Mouse (Mus musculus): ENCODE results near the gene S1pr2. TPM values are rescaled to one million over a fixed set of nuclear protein-coding genes. Genes with fewer than 3 reads are reported as not detected.
"Not testable (repeated sequence)": the region's sequence is repeated elsewhere in the genome, so short reads cannot be mapped to it uniquely, and the experiment has no call there.

The S1pr2 gene
- total RNA-seq (2021) = 1 to 10 TPM; 5.4 to 6.9 TPM
- long read RNA-seq, experiment 1, full-length matches to known transcripts = 9 of 11 reads
- long read RNA-seq, experiment 1, partial matches to known transcripts = 0 of 11 reads
- long read RNA-seq, experiment 1, other reads (novel, unspliced or antisense) = 2 of 11 reads
- long read RNA-seq, experiment 2, full-length matches to known transcripts = 18 of 19 reads
- long read RNA-seq, experiment 2, partial matches to known transcripts = 0 of 19 reads
- long read RNA-seq, experiment 2, other reads (novel, unspliced or antisense) = 1 of 19 reads

DNA sequence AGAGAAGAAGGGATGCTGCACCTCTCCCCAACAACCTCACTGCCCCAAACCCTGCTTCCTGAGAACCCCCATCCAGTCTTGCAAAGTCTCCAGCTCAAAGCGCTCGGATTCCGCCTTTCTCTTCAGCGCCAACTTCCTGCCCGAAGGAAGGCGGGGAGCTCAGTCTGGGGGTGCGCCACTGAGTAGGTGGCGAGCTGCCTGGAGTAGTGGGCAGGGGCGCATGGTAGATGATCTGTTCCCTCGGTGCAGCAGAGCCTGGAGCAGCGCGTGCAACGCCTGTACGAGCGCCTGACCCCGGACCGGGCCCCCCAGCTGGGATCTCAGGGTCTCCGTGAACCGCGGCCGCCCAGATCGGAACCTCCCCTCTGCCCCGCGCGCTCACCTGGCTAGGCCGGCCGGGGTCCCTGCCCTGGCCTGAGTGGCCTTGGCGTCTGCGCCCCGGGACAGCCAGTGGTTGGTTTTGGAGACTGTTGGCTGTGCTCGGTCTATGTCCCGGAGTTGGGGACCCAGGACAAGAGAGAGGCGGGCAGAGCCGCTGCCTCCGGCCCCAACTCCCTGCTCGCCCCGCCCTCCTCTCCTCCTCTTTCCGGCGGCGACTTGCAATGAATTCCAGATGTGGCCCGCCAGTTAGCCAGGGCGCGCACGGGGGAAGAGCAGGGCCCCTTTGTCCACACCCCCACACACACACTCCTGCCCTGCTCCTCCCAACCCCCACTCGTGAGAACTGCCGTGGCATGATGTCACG is at the start of gene S1pr2:
TSS of gene S1pr2 (minus strand) at position 566 of the 745 bp plus-strand sequence.
- DNase-seq = peak; percentile 88
- intact Hi-C loops (cut with DNase I) = no loop called here

DNA sequence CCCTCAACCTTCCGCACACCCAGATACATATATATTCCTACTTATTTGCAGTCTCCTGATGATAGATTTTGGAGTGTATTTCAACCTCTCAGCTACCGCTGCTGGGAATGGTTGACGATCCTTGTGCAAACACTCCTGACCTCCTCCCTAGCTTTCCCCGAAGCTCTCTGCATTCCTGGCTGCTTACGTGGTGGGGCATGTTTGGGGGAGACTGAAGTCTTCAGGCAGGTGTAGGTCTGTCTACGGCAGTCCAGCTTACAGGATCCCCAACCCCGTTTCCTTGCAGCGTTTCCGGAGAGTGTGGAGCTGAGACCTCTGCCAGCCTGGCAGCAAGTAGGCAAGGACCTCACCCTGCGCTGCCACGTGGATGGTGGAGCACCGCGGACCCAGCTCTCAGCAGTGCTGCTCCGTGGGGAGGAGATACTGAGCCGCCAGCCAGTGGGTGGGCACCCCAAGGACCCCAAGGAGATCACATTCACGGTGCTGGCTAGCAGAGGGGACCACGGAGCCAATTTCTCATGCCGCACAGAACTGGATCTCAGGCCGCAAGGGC is 48.8 kb upstream of the S1pr2 start:
- intact Hi-C loops (cut with DNase I) = no loop called here
- DNase-seq = no peak

GRCm38 (mm10) chr9:21022726-21023125 is 46.1 kb upstream of the S1pr2 start:
- intact Hi-C loops (cut with DNase I) = no loop called here
- no peak for DNase-seq

- intact Hi-C loops (cut with DNase I) = no loop called here
- DNase-seq = no peak
These were observed 45.7 kb upstream of the S1pr2 start for GRCm38 (mm10) chr9:21022288-21022687.

DNA sequence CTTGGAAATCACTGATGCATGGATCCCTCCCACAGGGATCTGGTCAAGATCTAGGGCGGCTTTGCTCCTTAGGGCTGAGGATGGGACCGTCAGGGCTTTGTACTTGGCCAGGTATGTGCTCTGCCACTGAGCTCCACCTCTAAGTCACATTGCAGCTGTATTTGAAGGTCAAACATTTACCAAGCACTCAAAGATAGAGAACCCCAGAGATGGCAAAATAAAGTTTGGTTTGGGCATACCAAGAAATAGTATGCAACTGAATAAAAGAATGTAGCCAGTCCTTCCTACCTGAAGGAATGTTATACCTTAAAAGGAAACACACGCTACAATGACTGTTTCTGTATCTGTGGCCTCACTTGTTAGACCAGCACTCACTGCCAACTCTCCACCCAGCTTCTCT is 44.8 kb upstream of the S1pr2 start:
- no peak for DNase-seq
- intact Hi-C loops (cut with DNase I) = no loop called here

DNA sequence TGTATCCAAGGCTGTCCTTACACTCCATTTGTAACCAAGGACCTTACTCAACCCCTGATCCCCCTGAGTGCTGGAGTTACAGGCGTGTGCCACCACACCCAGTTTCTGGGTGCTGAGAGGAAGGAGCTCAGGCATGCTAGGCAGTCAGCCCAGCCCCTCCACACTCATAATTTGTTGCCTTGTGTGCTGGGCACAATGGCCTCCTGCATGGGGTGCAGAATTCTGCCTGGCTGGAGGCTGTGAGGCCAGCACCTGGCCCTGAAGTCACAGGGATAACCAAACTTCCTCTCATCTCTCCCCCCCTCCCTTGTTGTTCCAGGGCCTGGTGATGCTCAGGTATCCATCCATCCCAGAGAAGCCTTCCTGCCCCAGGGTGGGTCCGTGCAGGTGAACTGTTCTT is 42.0 kb upstream of the S1pr2 start:
- intact Hi-C loops (cut with DNase I) = no loop called here
- DNase-seq = no peak

GRCm38 (mm10) chr9:21017177-21017575 is 40.6 kb upstream of the S1pr2 start:
- intact Hi-C loops (cut with DNase I) = no loop called here
- no peak for DNase-seq

DNA sequence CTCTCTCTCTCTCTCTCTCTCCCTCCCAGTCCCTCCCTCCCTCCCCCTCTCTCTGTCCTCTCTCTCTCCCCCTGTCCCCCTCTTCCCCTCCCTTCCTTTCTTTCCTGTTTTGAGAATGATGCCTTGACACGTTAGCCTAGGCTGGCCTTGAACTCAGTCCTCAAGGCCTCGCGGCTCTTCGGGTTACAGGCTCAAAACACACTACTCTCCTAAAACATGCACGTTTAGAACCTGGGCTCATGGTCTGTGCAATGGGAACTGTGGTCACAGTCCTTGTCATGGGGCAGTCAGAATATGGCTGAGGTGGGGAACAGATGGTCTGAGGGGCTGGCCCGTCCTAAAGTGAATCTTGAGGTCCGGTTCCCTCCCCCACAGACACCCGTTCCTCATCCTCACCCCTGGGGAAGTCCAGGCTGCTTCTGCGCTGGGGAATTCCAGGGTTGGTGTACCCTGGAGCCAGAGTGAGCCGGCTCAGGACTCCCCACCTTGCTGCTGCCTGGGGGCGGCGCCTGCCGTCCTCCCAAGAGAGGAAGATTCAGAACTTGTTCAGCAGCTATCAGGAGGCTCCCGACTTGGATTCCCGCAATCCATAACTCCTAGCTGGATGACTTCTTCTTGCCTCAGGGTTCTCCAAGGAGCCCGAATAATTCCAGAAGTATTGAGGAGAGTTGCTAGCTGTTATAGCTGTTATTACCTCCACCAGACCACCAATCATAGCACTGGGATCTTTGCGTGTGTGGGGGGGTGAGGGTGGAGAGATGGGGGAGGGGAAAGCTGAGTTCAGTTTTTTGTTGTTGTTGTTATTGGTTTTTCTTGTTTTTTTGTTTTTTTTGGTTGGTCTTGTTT is 40.0 kb upstream of the S1pr2 start:
- DNase-seq = peak in 1 of 2 experiments; percentile 27
- intact Hi-C loops (cut with DNase I) = no loop called here

- peak; percentile 73 for DNase-seq
- intact Hi-C loops (cut with DNase I) = no loop called here
These were observed 39.1 kb upstream of the S1pr2 start, which contains the start of gene Icam1 for GRCm38 (mm10) chr9:21015571-21016130. Gene Icam1 (plus strand): TSS chr9:21015985.

GRCm38 (mm10) chr9:21014691-21015570 is 38.4 kb upstream of the S1pr2 start:
- intact Hi-C loops (cut with DNase I) = no loop called here
- DNase-seq = peak; percentile 64 to 71

GRCm38 (mm10) chr9:21012368-21012767 is 35.8 kb upstream of the S1pr2 start:
- no peak for DNase-seq
- intact Hi-C loops (cut with DNase I) = no loop called here

DNA sequence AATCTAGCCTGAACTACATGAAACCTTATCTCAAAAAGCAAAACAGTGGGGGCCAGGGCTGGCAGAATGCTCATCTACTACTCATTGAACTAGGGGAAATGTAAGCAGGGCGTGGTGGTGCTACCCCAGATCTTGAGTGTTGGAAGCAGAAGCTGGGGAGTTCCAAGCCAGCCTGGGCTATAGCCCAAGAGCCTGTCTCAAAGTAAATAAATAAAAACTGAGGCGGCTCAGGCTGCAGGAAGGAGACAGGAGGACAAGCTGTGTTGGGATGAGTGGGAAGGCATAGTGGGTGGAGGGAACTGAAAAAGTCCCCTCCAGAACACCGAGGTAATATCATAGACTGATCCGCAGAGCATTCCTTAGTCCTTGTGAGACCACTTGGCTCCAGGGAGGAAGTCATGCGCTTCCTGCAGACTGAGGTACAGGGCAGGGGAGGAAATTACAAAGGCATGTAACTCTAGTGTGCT is 35.3 kb upstream of the S1pr2 start:
- intact Hi-C loops (cut with DNase I) = no loop called here
- peak; percentile 47 to 51 for DNase-seq

DNA sequence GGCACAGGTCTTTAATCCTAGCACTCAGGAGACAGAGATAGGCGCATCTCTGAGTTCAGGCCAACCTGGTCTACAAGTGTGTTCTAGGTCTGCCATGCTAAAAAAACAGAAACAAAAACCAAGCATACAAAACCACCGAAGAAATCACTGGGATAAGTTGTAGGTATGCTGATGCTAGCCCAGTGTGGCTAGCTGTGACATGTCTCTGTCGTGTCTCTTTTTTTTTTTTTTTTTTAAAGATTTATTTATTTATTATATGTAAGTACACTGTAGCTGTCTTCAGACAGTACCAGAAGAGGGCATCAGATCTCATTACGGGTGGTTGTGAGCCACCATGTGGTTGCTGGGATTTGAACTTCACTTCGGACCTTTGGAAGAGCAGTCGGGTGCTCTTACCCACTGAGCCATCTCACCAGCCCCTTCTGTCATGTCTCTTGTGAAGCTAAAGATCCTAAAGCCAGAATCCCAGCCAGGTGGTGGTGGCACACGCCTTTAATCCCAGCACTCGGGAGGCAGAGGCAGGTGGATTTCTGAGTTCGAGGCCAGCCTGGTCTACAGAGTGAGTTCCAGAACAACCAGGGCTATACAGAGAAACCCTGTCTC is 34.5 kb upstream of the S1pr2 start:
- intact Hi-C loops (cut with DNase I) = not testable (repeated sequence)

GRCm38 (mm10) chr9:21010362-21010761 is 33.8 kb upstream of the S1pr2 start:
- DNase-seq = peak in 1 of 2 experiments; percentile 31

More for the DNA sequence above, 34.5 kb upstream of the S1pr2 start:
- not testable (repeated sequence) for DNase-seq

DNA sequence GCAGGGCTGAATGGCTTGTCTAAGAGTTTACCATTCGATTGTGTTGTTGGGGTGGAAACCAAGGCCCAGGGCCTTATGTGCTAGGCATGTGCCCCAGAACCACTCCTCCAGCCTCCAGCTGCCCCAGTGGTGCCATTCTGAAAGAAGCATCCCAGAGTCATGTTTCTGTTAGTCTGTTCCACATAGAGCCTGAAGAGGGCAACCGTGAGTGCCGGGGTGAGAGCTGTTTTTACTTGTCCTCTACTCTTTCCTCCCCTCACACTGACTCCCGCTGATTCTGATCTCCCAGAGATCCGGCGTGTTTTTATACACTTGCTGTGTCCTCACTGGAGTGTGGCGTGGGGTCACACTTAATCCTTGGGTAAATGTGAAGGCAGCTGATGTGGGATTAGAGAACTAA is 31.4 kb upstream of the S1pr2 start:
- DNase-seq = no peak
- intact Hi-C loops (cut with DNase I) = loop anchor here (10.0 kb wide), 1 partner anchor 127 kb away; the partner anchor contains the start of gene Tyk2

More at GRCm38 (mm10) chr9:21010362-21010761, 33.8 kb upstream of the S1pr2 start:
- intact Hi-C loops (cut with DNase I) = no loop called here

- intact Hi-C loops (cut with DNase I) = loop anchor here (10.0 kb wide), 1 partner anchor 127 kb away; the partner anchor contains the start of gene Tyk2
- DNase-seq = no peak
These were observed 30.9 kb upstream of the S1pr2 start for GRCm38 (mm10) chr9:21007313-21007952.

GRCm38 (mm10) chr9:21002627-21003551 is 26.3 kb upstream of the S1pr2 start, which contains the start of gene Mrpl4:
Gene Mrpl4 (plus strand): TSS chr9:21002738.
- DNase-seq = peak; percentile 87 to 95
- intact Hi-C loops (cut with DNase I) = loop anchor here (2.0 to 10.0 kb wide), 3 partner anchors 26 to 132 kb away; partner anchors contain the start of genes Eif3g, Icam4 and Tyk2

All from heart, postnatal 14 days (tissue).